Mouse (Mus musculus) kidney, adult 2 months (tissue): Measurements from ENCODE around the gene Trdmt1.

ENCODE experiments used
- CTCF ChIP-seq: fragments of 200-500 bp; conservative IDR thresholded peaks from 2 replicates; pipeline ENCODE4 v1.5.1; 2011; ENCODE audit warnings: low read depth, mild to moderate bottlenecking, control low read depth, low read length, moderate library complexity, mixed read lengths; ENCODE audit not compliant: insufficient read depth, insufficient read length
- POLR2A ChIP-seq: fragments of 200-500 bp; IDR thresholded peaks from one replicate; pipeline ENCODE4 v1.6.1; 2011; ENCODE audit warnings: low read depth, low read length, control low read depth

GRCm38 (mm10) chr2:13500298-13500999 lies 44.0 kb downstream of the Trdmt1 start:
- TF ChIP-seq POLR2A = no peak
- TF ChIP-seq CTCF = no peak
